Comparison of ENCODE assay signal across 8 mouse cellular contexts in genomic region chr3:116104866-116105647, GRCm38 (mm10). TPM values are rescaled to one million over a fixed set of nuclear protein-coding genes. Genes with fewer than 3 reads are reported as not detected.
DNase-seq lines count a peak whose midpoint lies in the region; ATAC-seq and TF ChIP-seq lines count a peak whose summit lies in the region.

No protein-coding gene starts in this region.

- no peak overlapping the region for H3K27ac ChIP-seq in embryonic facial prominence, embryonic 13.5 days
- peak overlapping the region; percentile 81 for H3K27ac ChIP-seq in hindbrain, embryonic 10.5 days
- no peak overlapping the region for H3K27ac ChIP-seq in stomach, postnatal 0 days (replicated peaks)

- H3K4me1 ChIP-seq in lung, adult 2 months (ENCODE audit: control insufficient read depth, insufficient read depth, low read length): no peaks in the 10 kb centered on the region; the same call in 1 of the 2 replicates
- H3K4me1 ChIP-seq in embryonic facial prominence, embryonic 13.5 days: peaks cover 11% of the 10 kb centered on the region; the same call in 1 of the 2 replicates
- H3K4me1 ChIP-seq in hindbrain, embryonic 10.5 days (replicated peaks): peaks cover 14% of the 10 kb centered on the region
- no peaks in the 10 kb centered on the region for H3K4me1 ChIP-seq in stomach, postnatal 0 days (replicated peaks; ENCODE audit: control insufficient read depth, insufficient read depth)

- H3K9ac ChIP-seq in embryonic facial prominence, embryonic 13.5 days: 0 out of 2 replicates have a peak overlapping the region, but pooled peaks have one; percentile 44
- no peak overlapping the region for H3K9ac ChIP-seq in stomach, postnatal 0 days (ENCODE audit: low read length)

- H3K9me3 ChIP-seq in embryonic facial prominence, embryonic 13.5 days: no peaks in the 10 kb centered on the region
- no peaks in the 10 kb centered on the region for H3K9me3 ChIP-seq in hindbrain, embryonic 10.5 days
- no peaks in the 10 kb centered on the region for H3K9me3 ChIP-seq in stomach, postnatal 0 days (ENCODE audit: control insufficient read depth, low read length)

- 0 out of 2 replicates have a peak, but pooled peaks have one; percentile 37 for ATAC-seq in embryonic facial prominence, embryonic 13.5 days (ENCODE audit: insufficient number of reproducible peaks, insufficient read depth, low FRiP score, low TSS enrichment, low read depth)
- ATAC-seq in stomach, postnatal 0 days (ENCODE audit: low FRiP score, low TSS enrichment): 0 out of 2 replicates have a peak, but pooled peaks have one; percentile 24
- ATAC-seq in megakaryocyte, adult 5-6 weeks (ENCODE audit: poor library complexity, severe bottlenecking): no peak

- peak overlapping the region; percentile 52 for H3K4me2 ChIP-seq in embryonic facial prominence, embryonic 13.5 days
- H3K4me2 ChIP-seq in stomach, postnatal 0 days (replicated peaks; ENCODE audit: low read depth): peak overlapping the region; percentile 31

- H3K4me3 ChIP-seq in lung, adult 2 months (replicated peaks; ENCODE audit: extremely low read depth, low read depth, low read length): peak overlapping the region; percentile 43
- peak overlapping the region; percentile 26 for H3K4me3 ChIP-seq in embryonic facial prominence, embryonic 13.5 days
- peak overlapping the region; percentile 42 for H3K4me3 ChIP-seq in hindbrain, embryonic 10.5 days
- H3K4me3 ChIP-seq in stomach, postnatal 0 days (ENCODE audit: low read depth, low read length): no peak overlapping the region

- no peaks in the 10 kb centered on the region for H3K27me3 ChIP-seq in embryonic facial prominence, embryonic 13.5 days
- H3K27me3 ChIP-seq in hindbrain, embryonic 10.5 days (ENCODE audit: insufficient read depth, poor library complexity, severe bottlenecking): no peaks in the 10 kb centered on the region
- H3K27me3 ChIP-seq in stomach, postnatal 0 days (ENCODE audit: control insufficient read depth, insufficient read depth, low read length): no peaks in the 10 kb centered on the region

- H3K36me3 ChIP-seq in embryonic facial prominence, embryonic 13.5 days: peaks cover 5% of the 10 kb centered on the region; the same call in 1 of the 2 replicates
- H3K36me3 ChIP-seq in hindbrain, embryonic 10.5 days: no peaks in the 10 kb centered on the region
- no peaks in the 10 kb centered on the region for H3K36me3 ChIP-seq in stomach, postnatal 0 days (ENCODE audit: control insufficient read depth, insufficient read depth, low read length)

- DNase-seq in lung, adult 2 months: no peak
- DNase-seq in lung, adult 18-20 months: no peak
- peak; percentile 80 for DNase-seq in hindbrain, embryonic 10.5 days (ENCODE audit: low spot score)
- peak; percentile 43 to 70 for DNase-seq in layer of hippocampus, postnatal 14 days (ENCODE audit: low spot score in 2 of 2)
- DNase-seq in lung, postnatal 4 days: peak; percentile 49 to 79
- DNase-seq in stomach, postnatal 0 days (ENCODE audit: low spot score): peak; percentile 56

- WGBS in lung, adult 2 months: 19% methylated on average over 21 of the region's 21 CpGs
- WGBS in embryonic facial prominence, embryonic 13.5 days: 10% methylated on average over 21 of the region's 21 CpGs
- WGBS in hindbrain, embryonic 10.5 days: 15% methylated on average over 21 of the region's 21 CpGs
- WGBS in stomach, postnatal 0 days: 27% methylated on average over 21 of the region's 21 CpGs

- TF ChIP-seq EP300 in stomach, postnatal 0 days (optimal IDR thresholded peaks at IDR 0.05): no peak

- no peak for TF ChIP-seq CTCF in lung, adult 2 months (IDR thresholded peaks at IDR 0.05; ENCODE audit: insufficient read depth, low read length)
- no peak for TF ChIP-seq CTCF in stomach, postnatal 0 days (IDR thresholded peaks at IDR 0.05; ENCODE audit: low read depth)

- TF ChIP-seq POLR2A in lung, adult 2 months (IDR thresholded peaks at IDR 0.05; ENCODE audit: borderline replicate concordance, extremely low read depth, low read depth, low read length): no peak

RNA-seq across cellular contexts. Expression of gene Vcam1, which starts 24.4 kb away (rescaled TPM):
- 9.6 and 10.2 TPM in 2 replicates for polyA plus RNA-seq in lung, adult 2 months (2012; rRNA removed)
- polyA plus RNA-seq in embryonic facial prominence, embryonic 13.5 days (2015; fragmentation: Nextera tagmentation; extraction: Ambion mirVana): 36.2 and 42.8 TPM in 2 replicates
- 33.1 and 55.1 TPM in 2 replicates for polyA plus RNA-seq in hindbrain, embryonic 10.5 days (2016; fragmentation: Nextera tagmentation; extraction: Ambion mirVana)
- total RNA-seq in layer of hippocampus, postnatal 14 days (2021): 10 to 100 TPM; 35.1 to 40.3 TPM
- polyA plus RNA-seq in stomach, postnatal 0 days (2015; fragmentation: Nextera tagmentation; extraction: Ambion mirVana): 16.3 and 17.3 TPM in 2 replicates
- total RNA-seq in megakaryocyte, adult 5-6 weeks (2015): 4.2 and 5.4 TPM in 2 replicates
- total RNA-seq in megakaryocyte, adult 5-6 weeks (2017): 3.2 and 4.4 TPM in 2 replicates

Comparison
In these comparisons a context has a peak if more than half of its experiments do, and no peak if none do; other contexts are left out.
1. DNase-seq: peak in hindbrain, embryonic 10.5 days (single experiment), layer of hippocampus, postnatal 14 days (2 of 2), lung, postnatal 4 days (2 of 2) and stomach, postnatal 0 days (single experiment); none in lung, adult 2 months (single experiment) and lung, adult 18-20 months (0 of 2).